Mouse (Mus musculus): ENCODE data around the gene Tmem229b. TPM values are rescaled to one million over a fixed set of nuclear protein-coding genes. Genes with fewer than 3 reads are reported as not detected.
"Not testable (repeated sequence)": the region's sequence is repeated elsewhere in the genome, so short reads cannot be mapped to it uniquely, and the experiment has no call there.

The Tmem229b gene
- total RNA-seq (2021) = 100 to 1,000 TPM; 105 to 109 TPM

GRCm38 (mm10) chr12:79007126-79007753 lies at the start of gene Tmem229b:
Gene Tmem229b (minus strand): TSS chr12:79007627.
- DNase-seq (ENCODE audit: extremely low spot score in 1 of 2, low spot score in 2 of 2) = peak; percentile 47 to 81
- intact Hi-C loops (cut with DNase I) = loop anchor here (2.0 kb wide), 1 partner anchor 88 kb away; no protein-coding TSS in a partner anchor

GRCm38 (mm10) chr12:79055276-79055675 lies 47.8 kb upstream of the Tmem229b start:
- intact Hi-C loops (cut with DNase I) = no loop called here
- no peak for DNase-seq (ENCODE audit: extremely low spot score in 1 of 2, low spot score in 2 of 2)

DNA sequence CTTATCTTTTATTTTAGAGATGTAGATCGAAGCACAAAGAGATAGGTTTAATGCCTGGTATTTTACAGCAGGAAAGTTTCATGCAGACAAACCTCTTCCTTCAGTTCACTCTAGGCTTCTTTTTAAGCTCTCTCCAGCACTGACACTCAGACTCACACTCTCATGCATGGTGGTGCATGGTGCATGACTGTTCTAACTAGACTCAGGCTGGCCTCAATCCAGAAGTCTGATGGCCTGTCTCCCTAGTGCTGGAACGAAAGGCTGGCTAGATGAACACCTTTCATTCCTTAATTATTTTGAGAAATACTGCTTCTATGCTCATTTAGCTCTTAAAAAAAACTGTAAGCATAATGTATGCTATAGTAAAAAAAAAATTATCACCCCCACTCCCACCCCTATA lies 44.6 kb upstream of the Tmem229b start:
- no peak for DNase-seq (ENCODE audit: extremely low spot score in 1 of 2, low spot score in 2 of 2)
- intact Hi-C loops (cut with DNase I) = no loop called here

- no peak for DNase-seq (ENCODE audit: extremely low spot score in 1 of 2, low spot score in 2 of 2)
- intact Hi-C loops (cut with DNase I) = no loop called here
These were observed 43.3 kb upstream of the Tmem229b start for GRCm38 (mm10) chr12:79050545-79051212.

- intact Hi-C loops (cut with DNase I) = no loop called here
These were observed 42.4 kb upstream of the Tmem229b start for GRCm38 (mm10) chr12:79049807-79050206.

DNA sequence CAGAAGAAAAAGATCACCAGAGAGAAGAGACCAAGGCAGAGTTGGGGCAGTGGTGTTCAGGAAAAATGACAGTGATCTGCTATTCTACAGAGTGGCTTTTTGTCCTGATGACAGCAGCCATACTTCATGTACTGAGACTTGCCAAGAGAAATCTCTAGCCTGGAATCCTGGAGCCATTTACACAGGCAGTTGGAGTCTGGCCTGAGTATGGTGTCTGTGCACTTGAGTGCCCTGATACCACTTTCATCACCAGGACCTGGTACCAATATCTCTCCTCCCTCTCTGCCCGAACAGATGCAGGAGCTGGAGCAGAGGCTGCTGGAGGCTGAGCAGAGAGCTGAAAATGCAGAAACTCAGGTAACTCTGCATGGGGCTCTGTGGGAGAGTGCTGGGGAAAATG lies 41.5 kb upstream of the Tmem229b start:
- DNase-seq (ENCODE audit: extremely low spot score in 1 of 2, low spot score in 2 of 2) = no peak
- intact Hi-C loops (cut with DNase I) = no loop called here

More at GRCm38 (mm10) chr12:79049807-79050206, 42.4 kb upstream of the Tmem229b start:
- no peak for DNase-seq (ENCODE audit: extremely low spot score in 1 of 2, low spot score in 2 of 2)

DNA sequence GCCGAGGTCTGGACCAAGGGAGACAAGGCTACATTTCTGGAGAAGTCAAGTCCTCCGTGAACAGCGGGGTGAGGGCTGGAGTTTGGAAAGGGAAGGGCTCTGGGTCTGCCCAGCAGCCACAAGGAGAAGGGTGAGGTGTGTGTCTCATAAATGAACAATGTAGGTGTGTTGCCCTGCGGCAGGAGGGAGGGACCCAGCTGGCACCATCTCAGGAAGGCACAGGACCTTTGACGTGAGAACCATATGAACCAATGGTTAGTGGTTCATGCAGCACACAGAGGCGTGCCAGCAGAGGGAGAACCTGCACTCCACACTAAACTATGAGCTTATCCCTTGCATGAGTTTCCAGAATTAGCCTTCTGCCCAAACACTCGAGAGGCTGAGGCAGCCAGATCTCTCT lies 39.8 kb upstream of the Tmem229b start:
- intact Hi-C loops (cut with DNase I) = no loop called here
- DNase-seq (ENCODE audit: extremely low spot score in 1 of 2, low spot score in 2 of 2) = no peak

GRCm38 (mm10) chr12:79046171-79046570 lies 38.7 kb upstream of the Tmem229b start:
- no peak for DNase-seq (ENCODE audit: extremely low spot score in 1 of 2, low spot score in 2 of 2)
- intact Hi-C loops (cut with DNase I) = no loop called here

DNA sequence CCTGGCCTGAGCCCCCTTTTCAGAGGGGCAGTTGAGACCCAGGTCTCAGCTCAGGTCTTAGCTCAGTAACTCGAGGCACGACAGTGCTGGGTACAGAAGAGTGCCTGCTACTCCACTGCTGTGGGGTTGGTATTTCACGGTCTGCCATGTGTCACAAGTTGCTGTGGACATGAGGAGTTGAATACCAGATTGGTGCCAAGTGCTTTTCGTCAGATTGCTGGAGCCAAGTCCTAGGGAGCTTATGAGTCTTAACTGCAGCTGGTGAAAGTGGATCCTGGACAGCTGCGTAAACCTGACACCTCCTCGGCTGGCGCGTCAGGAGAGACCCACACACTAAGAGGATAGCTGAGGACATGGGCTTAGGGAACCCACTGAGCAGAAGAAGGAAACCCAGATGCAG lies 37.2 kb upstream of the Tmem229b start:
- peak in 1 of 2 experiments; percentile 4 for DNase-seq (ENCODE audit: extremely low spot score in 1 of 2, low spot score in 2 of 2)
- intact Hi-C loops (cut with DNase I) = no loop called here

- DNase-seq (ENCODE audit: extremely low spot score in 1 of 2, low spot score in 2 of 2) = no peak
- intact Hi-C loops (cut with DNase I) = no loop called here
These were observed 34.0 kb upstream of the Tmem229b start for GRCm38 (mm10) chr12:79041436-79041835.

- intact Hi-C loops (cut with DNase I) = no loop called here
These were observed 32.9 kb upstream of the Tmem229b start for GRCm38 (mm10) chr12:79040201-79040827.

DNA sequence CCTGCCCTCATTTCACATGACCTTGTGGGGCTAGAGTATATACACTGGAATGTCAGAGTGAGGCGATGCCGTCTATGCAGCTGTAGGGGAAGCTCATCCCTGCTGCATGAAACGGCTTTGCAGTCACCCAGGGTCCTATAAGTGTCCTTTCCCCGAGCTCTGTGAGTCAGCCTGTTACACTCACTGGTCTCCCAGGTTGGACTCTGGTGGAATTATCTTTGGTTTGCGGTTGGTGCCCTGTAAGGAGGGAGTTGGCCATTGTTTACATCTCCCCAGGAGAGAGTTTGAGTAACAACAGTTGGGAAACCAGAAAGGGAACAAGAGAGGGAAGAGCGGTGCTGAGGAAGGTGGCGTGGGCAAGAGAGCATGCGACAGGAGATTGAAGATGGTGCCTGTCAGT lies 32.3 kb upstream of the Tmem229b start:
- DNase-seq (ENCODE audit: extremely low spot score in 1 of 2, low spot score in 2 of 2) = no peak
- intact Hi-C loops (cut with DNase I) = no loop called here

More at GRCm38 (mm10) chr12:79040201-79040827, 32.9 kb upstream of the Tmem229b start:
- DNase-seq (ENCODE audit: extremely low spot score in 1 of 2, low spot score in 2 of 2) = no peak

- intact Hi-C loops (cut with DNase I) = no loop called here
- DNase-seq (ENCODE audit: extremely low spot score in 1 of 2, low spot score in 2 of 2) = no peak
These were observed 27.9 kb upstream of the Tmem229b start for GRCm38 (mm10) chr12:79035349-79035748.

- DNase-seq (ENCODE audit: extremely low spot score in 1 of 2, low spot score in 2 of 2) = no peak
- intact Hi-C loops (cut with DNase I) = no loop called here
These were observed 26.9 kb upstream of the Tmem229b start for GRCm38 (mm10) chr12:79034331-79034730.

- DNase-seq (ENCODE audit: extremely low spot score in 1 of 2, low spot score in 2 of 2) = peak in 1 of 2 experiments; percentile 70
- intact Hi-C loops (cut with DNase I) = no loop called here
These were observed 21.8 kb upstream of the Tmem229b start, which contains the start of gene Plekhh1 for GRCm38 (mm10) chr12:79028911-79029861. Gene Plekhh1 (plus strand): TSS chr12:79029163.

- intact Hi-C loops (cut with DNase I); DNase-seq (ENCODE audit: extremely low spot score in 1 of 2, low spot score in 2 of 2): not testable (repeated sequence)
These were observed 20.1 kb upstream of the Tmem229b start for GRCm38 (mm10) chr12:79027526-79027925.

- DNase-seq (ENCODE audit: extremely low spot score in 1 of 2, low spot score in 2 of 2) = peak; percentile 38 to 71
- intact Hi-C loops (cut with DNase I) = loop anchor here (2.0 kb wide), 1 partner anchor 70 kb away; no protein-coding TSS in a partner anchor
These were observed 15.5 kb upstream of the Tmem229b start for GRCm38 (mm10) chr12:79022882-79023281.

- intact Hi-C loops (cut with DNase I) = loop anchor here (2.0 kb wide), 1 partner anchor 71 kb away; no protein-coding TSS in a partner anchor
- DNase-seq (ENCODE audit: extremely low spot score in 1 of 2, low spot score in 2 of 2) = no peak
These were observed 14.5 kb upstream of the Tmem229b start for GRCm38 (mm10) chr12:79021902-79022301.

GRCm38 (mm10) chr12:79017994-79018399 lies 10.6 kb upstream of the Tmem229b start:
- peak in 1 of 2 experiments; percentile 27 for DNase-seq (ENCODE audit: extremely low spot score in 1 of 2, low spot score in 2 of 2)
- intact Hi-C loops (cut with DNase I) = no loop called here
